Comparison of ENCODE assay signal across 7 mouse cellular contexts in the genomic region with DNA sequence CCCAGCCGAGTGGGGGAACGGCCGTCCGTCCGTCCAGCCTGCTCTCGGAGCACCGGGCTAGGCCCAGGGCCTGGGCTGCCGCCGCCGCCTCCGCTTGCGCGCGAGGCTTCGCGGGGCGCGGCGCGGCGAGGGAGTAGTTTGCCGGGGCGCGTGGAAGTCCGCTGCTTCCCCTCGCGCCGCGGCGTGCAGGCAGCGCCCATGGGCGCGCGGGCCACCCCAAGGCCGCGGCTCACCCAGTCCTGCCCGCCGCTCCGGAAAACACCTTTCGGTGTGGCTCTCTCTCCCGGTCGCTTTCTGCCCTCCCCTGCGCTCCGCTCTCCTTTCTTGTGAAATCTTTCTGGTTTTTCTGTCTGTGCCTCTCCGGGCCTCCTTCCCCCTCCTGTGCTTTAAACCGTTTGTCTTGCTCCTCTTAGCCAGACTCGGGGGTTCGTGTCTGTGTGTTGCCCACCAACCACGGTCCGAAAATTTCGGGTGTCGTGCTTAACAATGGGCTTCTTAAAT. TPM values are rescaled to one million over a fixed set of nuclear protein-coding genes. Genes with fewer than 3 reads are reported as not detected.
DNase-seq lines count a peak whose midpoint lies in the region; ATAC-seq and TF ChIP-seq lines count a peak whose summit lies in the region.

No protein-coding gene starts in this region.

- no peak for TF ChIP-seq CTCF in left cerebral cortex, adult 2 months (IDR thresholded peaks at IDR 0.05)
- TF ChIP-seq CTCF in forebrain, postnatal 0 days (IDR thresholded peaks at IDR 0.05; ENCODE audit: low read depth) = no peak

- peaks cover 13% of the 10 kb centered on the region for H3K4me1 ChIP-seq in forebrain, postnatal 0 days (ENCODE audit: insufficient read depth)
- H3K4me1 ChIP-seq in liver, embryonic 12.5 days = peaks cover 50% of the 10 kb centered on the region
- H3K4me1 ChIP-seq in neural tube, embryonic 13.5 days (replicated peaks) = peaks cover 35% of the 10 kb centered on the region

- H3K36me3 ChIP-seq in forebrain, postnatal 0 days (ENCODE audit: insufficient read depth) = no peaks in the 10 kb centered on the region
- peaks cover 14% of the 10 kb centered on the region; the same call in 1 of the 2 replicates for H3K36me3 ChIP-seq in liver, embryonic 12.5 days
- no peaks in the 10 kb centered on the region for H3K36me3 ChIP-seq in neural tube, embryonic 13.5 days

- peak overlapping the region; percentile 85 for H3K9ac ChIP-seq in forebrain, postnatal 0 days
- H3K9ac ChIP-seq in liver, embryonic 12.5 days = peak overlapping the region; percentile 100
- H3K9ac ChIP-seq in neural tube, embryonic 13.5 days = peak overlapping the region; percentile 98

- H3K4me3 ChIP-seq in left cerebral cortex, adult 2 months = peak overlapping the region; percentile 93
- peak overlapping the region; percentile 89 for H3K4me3 ChIP-seq in forebrain, postnatal 0 days (ENCODE audit: low read depth, low read length)
- H3K4me3 ChIP-seq in liver, embryonic 12.5 days = peak overlapping the region; percentile 98
- peak overlapping the region; percentile 98 for H3K4me3 ChIP-seq in neural tube, embryonic 13.5 days

- H3K27ac ChIP-seq in left cerebral cortex, adult 2 months = peak overlapping the region; percentile 92
- H3K27ac ChIP-seq in forebrain, postnatal 0 days (ENCODE audit: low read depth, low read length) = peak overlapping the region; percentile 94
- peak overlapping the region; percentile 96 for H3K27ac ChIP-seq in liver, embryonic 12.5 days
- peak overlapping the region; percentile 97 for H3K27ac ChIP-seq in neural tube, embryonic 13.5 days (replicated peaks)

- intact Hi-C loops in left cerebral cortex, adult 2 months (cut with DNase I) = no loop called here
- intact Hi-C loops in left cerebral cortex, postnatal 10 days (cut with DNase I) = no loop called here

- under 1% methylated on average over 36 of the region's 52 CpGs for WGBS in forebrain, postnatal 0 days
- under 1% methylated on average over 41 of the region's 52 CpGs for WGBS in liver, embryonic 12.5 days (ENCODE audit: insufficient replicate concordance)
- under 1% methylated on average over 50 of the region's 52 CpGs for WGBS in neural tube, embryonic 13.5 days

- H3K9me3 ChIP-seq in forebrain, postnatal 0 days (ENCODE audit: low read length) = no peaks in the 10 kb centered on the region
- H3K9me3 ChIP-seq in liver, embryonic 12.5 days (replicated peaks) = no peaks in the 10 kb centered on the region
- H3K9me3 ChIP-seq in neural tube, embryonic 13.5 days = no peaks in the 10 kb centered on the region

- ATAC-seq in forebrain, postnatal 0 days = no peak
- ATAC-seq in liver, embryonic 12.5 days = no peak
- no peak for ATAC-seq in neural tube, embryonic 13.5 days (ENCODE audit: low read depth)

- H3K27me3 ChIP-seq in forebrain, postnatal 0 days (ENCODE audit: insufficient read depth, low read length) = no peaks in the 10 kb centered on the region
- H3K27me3 ChIP-seq in liver, embryonic 12.5 days (replicated peaks) = no peaks in the 10 kb centered on the region
- no peaks in the 10 kb centered on the region for H3K27me3 ChIP-seq in neural tube, embryonic 13.5 days

- DNase-seq in left cerebral cortex, adult 2 months (ENCODE audit: extremely low spot score in 1 of 2, low spot score in 2 of 2) = no peak
- no peak for DNase-seq in left cerebral cortex, postnatal 10 days (ENCODE audit: extremely low spot score in 1 of 2, low spot score in 2 of 2)
- peak; percentile 45 for DNase-seq in brain, adult 2 months (ENCODE audit: low read depth, low spot score)
- peak; percentile 50 for DNase-seq in forebrain, postnatal 0 days
- DNase-seq in c-Kit-positive CD71-positive TER-119-positive erythroid progenitor cells, embryonic 14.5 days (ENCODE audit: low spot score) = no peak

- H3K4me2 ChIP-seq in forebrain, postnatal 0 days (ENCODE audit: low read depth) = peak overlapping the region; percentile 68
- peak overlapping the region; percentile 76 for H3K4me2 ChIP-seq in liver, embryonic 12.5 days
- H3K4me2 ChIP-seq in neural tube, embryonic 13.5 days = peak overlapping the region; percentile 67

RNA-seq across cellular contexts. Expression of gene Ppm1b, which starts 1.9 kb away (rescaled TPM):
- total RNA-seq in left cerebral cortex, adult 2 months (2021) = 100 to 1,000 TPM; 148 to 163 TPM
- 100 to 1,000 TPM; 102 to 106 TPM for total RNA-seq in left cerebral cortex, postnatal 10 days (2021)
- total RNA-seq in forebrain, postnatal 0 days (2014; rRNA removed) = 49.1 and 68.8 TPM in 2 replicates
- 49.5 and 62.9 TPM in 2 replicates for polyA plus RNA-seq in forebrain, postnatal 0 days (2015; fragmentation: Nextera tagmentation; extraction: Ambion mirVana)
- 71.7 and 75.2 TPM in 2 replicates for polyA plus RNA-seq in liver, embryonic 12.5 days (2016; fragmentation: Nextera tagmentation; extraction: Ambion mirVana)
- polyA plus RNA-seq in neural tube, embryonic 13.5 days (2015; fragmentation: Nextera tagmentation; extraction: Ambion mirVana) = 98.5 and 116 TPM in 2 replicates

Comparison
In these comparisons a context has a peak if more than half of its experiments do, and no peak if none do; other contexts are left out.
1. DNase-seq: peak in brain, adult 2 months (single experiment) and forebrain, postnatal 0 days (single experiment); none in left cerebral cortex, adult 2 months (0 of 2), left cerebral cortex, postnatal 10 days (0 of 2) and c-Kit-positive CD71-positive TER-119-positive erythroid progenitor cells, embryonic 14.5 days (single experiment).
2. Peak in every context shown above with its lines, with median percentiles within 50 percentile points of each other: H3K27ac ChIP-seq, H3K4me3 ChIP-seq, H3K4me2 ChIP-seq and H3K9ac ChIP-seq.